Mouse (Mus musculus) myocyte (in vitro differentiated cells): ENCODE data around the gene Akt2.

Source experiments
- MYOG ChIP-seq, 3 experiments: IDR thresholded peaks; one replicate each; pipeline ENCODE4 v1.6.1; 2011; ENCODE audit warnings: control low read depth in 2 of 3, low read depth in 2 of 3, mild to moderate bottlenecking in 2 of 3; ENCODE audit not compliant: insufficient read length in 2 of 3, control insufficient read depth in 1 of 3, insufficient read depth in 1 of 3
- POLR2A ChIP-seq: IDR thresholded peaks from one replicate; pipeline ENCODE4 v1.6.1; 2011; ENCODE audit warnings: low read depth, mild to moderate bottlenecking, control low read depth, moderate library complexity; ENCODE audit not compliant: insufficient read length
- SRF ChIP-seq: IDR thresholded peaks from one replicate; pipeline ENCODE4 v1.6.1; 2011; ENCODE audit warnings: low read depth; ENCODE audit not compliant: control insufficient read depth, insufficient read length
- USF1 ChIP-seq: IDR thresholded peaks from one replicate; pipeline ENCODE4 v1.6.1; 2011; ENCODE audit warnings: low read depth, mild to moderate bottlenecking, control low read depth, moderate library complexity

DNA sequence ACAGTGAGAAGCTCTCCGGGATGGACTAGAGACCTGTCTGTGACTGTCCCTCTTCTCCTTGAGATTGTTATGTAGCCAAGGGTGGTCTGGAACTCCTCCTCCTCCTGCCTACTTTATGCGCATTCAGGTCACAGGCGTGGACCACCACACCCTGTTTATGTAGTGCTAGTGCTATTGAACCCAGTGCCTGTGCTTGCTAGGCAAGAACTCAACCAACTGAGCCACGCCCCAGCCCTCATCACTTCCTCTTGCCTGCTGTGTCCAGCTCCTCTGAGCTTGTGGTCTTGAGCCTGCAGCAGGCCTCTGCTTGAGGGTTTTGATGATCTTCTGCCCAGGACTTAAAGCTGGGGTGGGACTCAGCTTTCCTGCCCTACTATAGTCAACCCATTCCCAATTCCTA lies 19.2 kb upstream of the Akt2 start:
- TF ChIP-seq POLR2A (no peak), MYOG (IDR thresholded peaks at IDR 0.05; ENCODE audit: control insufficient read depth in 1 of 3, insufficient read depth in 1 of 3, insufficient read length in 2 of 3, low read depth in 2 of 3) (no peak), USF1 (no peak), SRF (no peak)
